ENCODE assay signal across 8 mouse cellular contexts in the genomic region with DNA sequence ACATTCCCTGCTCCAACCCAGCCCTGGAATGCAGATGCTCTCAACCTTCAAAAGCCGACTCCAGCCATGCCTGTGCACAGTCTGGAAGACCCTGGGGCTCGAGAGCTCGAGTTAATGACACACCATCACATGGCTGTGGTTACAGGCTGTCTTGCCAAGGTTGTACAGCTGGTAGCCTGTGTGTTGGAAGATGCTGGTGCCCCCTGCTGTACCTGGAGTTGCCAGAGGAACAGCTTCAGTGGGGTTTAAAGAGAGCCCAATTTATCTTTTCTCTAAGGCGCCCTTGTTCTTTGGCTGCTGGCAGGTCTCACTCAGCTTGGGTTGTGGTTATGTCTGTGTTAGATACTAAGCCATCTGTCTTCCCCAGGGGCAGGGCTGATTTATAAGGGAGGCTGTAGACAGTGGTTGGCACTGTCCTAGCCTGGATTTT.
A peak's percentile ranks its signal among the peaks of the same experiment; 100 is the strongest.
DNase-seq lines count a peak whose midpoint lies in the region; ATAC-seq and TF ChIP-seq lines count a peak whose summit lies in the region.

No protein-coding gene starts in this region.

- H3K27me3 ChIP-seq in kidney, embryonic 15.5 days: no peaks in the 10 kb centered on the region
- peaks cover 5% of the 10 kb centered on the region for H3K27me3 ChIP-seq in myocyte (ENCODE audit: control insufficient read depth, insufficient read depth, insufficient read length)

- 0 out of 2 replicates have a peak, but pooled peaks cover 2% of the 10 kb centered on the region for H3K4me1 ChIP-seq in kidney, embryonic 15.5 days

- intact Hi-C loops in heart, postnatal 14 days (cut with DNase I): no loop called here

- H3K79me2 ChIP-seq in myocyte (ENCODE audit: control insufficient read depth, insufficient read depth): no peaks in the 10 kb centered on the region

- H3K9me3 ChIP-seq in kidney, embryonic 15.5 days (replicated peaks): no peaks in the 10 kb centered on the region

- 0 out of 2 replicates have a peak overlapping the region, but pooled peaks have one; percentile 22 for H3K27ac ChIP-seq in kidney, embryonic 15.5 days

- H3ac ChIP-seq in myocyte (ENCODE audit: control insufficient read depth, insufficient read length): no peak overlapping the region

- DNase-seq in heart, adult 11 months: peak; percentile 80
- no peak for DNase-seq in heart, postnatal 4 days
- peak; percentile 11 for DNase-seq in embryo, embryonic 11.5 days (ENCODE audit: low read depth, low spot score)
- DNase-seq in yolk sac, embryonic 10.5 days (ENCODE audit: low spot score): peak; percentile 7
- no peak for DNase-seq in heart, postnatal 14 days

- no peaks in the 10 kb centered on the region for H3K36me3 ChIP-seq in kidney, embryonic 15.5 days
- H3K36me3 ChIP-seq in myocyte (ENCODE audit: control insufficient read depth, insufficient read depth): no peaks in the 10 kb centered on the region

- 38% methylated on average over 4 of the region's 4 CpGs for WGBS in kidney, embryonic 15.5 days

- peak; percentile 75 for ATAC-seq in kidney, embryonic 15.5 days (replicated peaks; ENCODE audit: low FRiP score)
- no peak for ATAC-seq in erythroid progenitor cell, adult 5-6 weeks (replicated peaks; ENCODE audit: low FRiP score, poor library complexity, severe bottlenecking)

- no peak for TF ChIP-seq POLR2A in myocyte (IDR thresholded peaks at IDR 0.05; ENCODE audit: insufficient read length, low read depth)

- no peak overlapping the region for H3K4me2 ChIP-seq in kidney, embryonic 15.5 days
- no peak overlapping the region for H3K4me2 ChIP-seq in myocyte (ENCODE audit: low read depth)

- no peak overlapping the region for H3K9ac ChIP-seq in kidney, embryonic 15.5 days

- no peak overlapping the region for H3K4me3 ChIP-seq in kidney, embryonic 15.5 days (replicated peaks)
- H3K4me3 ChIP-seq in myocyte: no peak overlapping the region

TF ChIP-seq in myocyte, 11 proteins besides CTCF, POLR2A, EP300 and RAD21:
- TF ChIP-seq TCF3 (IDR thresholded peaks at IDR 0.05; ENCODE audit: insufficient read length, low read depth): no peak
- TF ChIP-seq TCF12 (IDR thresholded peaks at IDR 0.05; ENCODE audit: insufficient read depth, poor library complexity, severe bottlenecking): no peak
- TF ChIP-seq SRF (IDR thresholded peaks at IDR 0.05; ENCODE audit: control insufficient read depth, insufficient read length, low read depth): no peak
- TF ChIP-seq REST (IDR thresholded peaks at IDR 0.05; ENCODE audit: insufficient read depth, insufficient read length): no peak
- TF ChIP-seq MYOD1 (IDR thresholded peaks at IDR 0.05; ENCODE audit: control insufficient read depth in 1 of 3, insufficient read length in 2 of 3, low read depth in 2 of 3): no peak
- TF ChIP-seq POLR2AphosphoS2 (IDR thresholded peaks at IDR 0.05; ENCODE audit: insufficient read length, low read depth): no peak
- peak; percentile 19 for TF ChIP-seq USF1 (IDR thresholded peaks at IDR 0.05; ENCODE audit: low read depth)
- TF ChIP-seq MYOG (IDR thresholded peaks at IDR 0.05; ENCODE audit: control insufficient read depth in 1 of 3, insufficient read depth in 1 of 3, insufficient read length in 2 of 3, low read depth in 2 of 3): peak in 1 of 3 experiments; percentile 14
- TF ChIP-seq CEBPB (IDR thresholded peaks at IDR 0.05; ENCODE audit: insufficient read depth, poor library complexity, severe bottlenecking): no peak
- no peak for TF ChIP-seq MAX (IDR thresholded peaks at IDR 0.05; ENCODE audit: low read depth)
- no peak for TF ChIP-seq E2F4 (IDR thresholded peaks at IDR 0.05; ENCODE audit: insufficient read depth)

Comparison
In these comparisons a context has a peak if more than half of its experiments do, and no peak if none do; other contexts are left out.
1. DNase-seq: peak in heart, adult 11 months (single experiment), embryo, embryonic 11.5 days (single experiment) and yolk sac, embryonic 10.5 days (single experiment); none in heart, postnatal 4 days (single experiment) and heart, postnatal 14 days (0 of 2).